17 mouse cellular contexts compared by ENCODE assay signal in genomic region chr7:130407622-130408021, GRCm38 (mm10).
DNase-seq lines count a peak whose midpoint lies in the region; ATAC-seq and TF ChIP-seq lines count a peak whose summit lies in the region.
"Had no signal": no experiment of that assay in that cellular context is flagged by ENCODE, and none has a peak within 500 bp of the region (broad histone marks: within the 10 kb centered on the region; RNA-seq: fewer than 3 reads in every experiment).

No protein-coding gene starts in this region.

- H3K36me3 ChIP-seq in embryonic facial prominence, embryonic 12.5 days: no peaks in the 10 kb centered on the region
- H3K36me3 ChIP-seq in embryonic facial prominence, embryonic 10.5 days (replicated peaks): peaks cover 9% of the 10 kb centered on the region; the same call in 1 of the 2 replicates
- H3K36me3 ChIP-seq in hindbrain, embryonic 16.5 days (ENCODE audit: control insufficient read depth, insufficient read depth, low read length): no peaks in the 10 kb centered on the region
- H3K36me3 ChIP-seq in hindbrain, postnatal 0 days (ENCODE audit: insufficient read depth, low read length): no peaks in the 10 kb centered on the region
- H3K36me3 ChIP-seq in stomach, embryonic 14.5 days (ENCODE audit: control insufficient read depth, insufficient read depth, low read length): no peaks in the 10 kb centered on the region
- H3K36me3 ChIP-seq in stomach, postnatal 0 days (ENCODE audit: control insufficient read depth, insufficient read depth, low read length): no peaks in the 10 kb centered on the region

- H3K9ac ChIP-seq in embryonic facial prominence, embryonic 12.5 days: no peak overlapping the region
- H3K9ac ChIP-seq in hindbrain, embryonic 16.5 days (ENCODE audit: low read depth, low read length): no peak overlapping the region
- H3K9ac ChIP-seq in hindbrain, postnatal 0 days (replicated peaks; ENCODE audit: low read length): no peak overlapping the region
- H3K9ac ChIP-seq in stomach, embryonic 14.5 days (replicated peaks; ENCODE audit: low read depth, low read length): no peak overlapping the region
- no peak overlapping the region for H3K9ac ChIP-seq in stomach, postnatal 0 days (ENCODE audit: low read length)
- H3K9ac ChIP-seq: hindbrain, embryonic 14.5 days; midbrain, embryonic 13.5 days had no signal

- TF ChIP-seq CTCF in hindbrain, postnatal 0 days (IDR thresholded peaks at IDR 0.05; ENCODE audit: low read depth): no peak
- TF ChIP-seq CTCF in stomach, postnatal 0 days (IDR thresholded peaks at IDR 0.05; ENCODE audit: low read depth): no peak

- 84% methylated on average over 10 of the region's 10 CpGs for WGBS in embryonic facial prominence, embryonic 12.5 days
- WGBS in embryonic facial prominence, embryonic 10.5 days: 92% methylated on average over 10 of the region's 10 CpGs
- 94% methylated on average over 10 of the region's 10 CpGs for WGBS in hindbrain, embryonic 16.5 days
- WGBS in hindbrain, postnatal 0 days: 85% methylated on average over 10 of the region's 10 CpGs
- 75% methylated on average over 10 of the region's 10 CpGs for WGBS in stomach, embryonic 14.5 days
- 66% methylated on average over 10 of the region's 10 CpGs for WGBS in stomach, postnatal 0 days

- H3K4me2 ChIP-seq in embryonic facial prominence, embryonic 12.5 days (replicated peaks): no peak overlapping the region
- no peak overlapping the region for H3K4me2 ChIP-seq in hindbrain, embryonic 16.5 days (ENCODE audit: low read length)
- H3K4me2 ChIP-seq in hindbrain, postnatal 0 days (ENCODE audit: low read depth, low read length): no peak overlapping the region
- no peak overlapping the region for H3K4me2 ChIP-seq in stomach, embryonic 14.5 days (replicated peaks; ENCODE audit: low read depth, low read length)
- no peak overlapping the region for H3K4me2 ChIP-seq in stomach, postnatal 0 days (replicated peaks; ENCODE audit: low read depth)
- H3K4me2 ChIP-seq: hindbrain, embryonic 14.5 days; midbrain, embryonic 13.5 days had no signal

- no peak for ATAC-seq in embryonic facial prominence, embryonic 12.5 days (ENCODE audit: insufficient number of reproducible peaks, insufficient read depth, low FRiP score, low TSS enrichment)
- ATAC-seq in hindbrain, embryonic 16.5 days: no peak
- no peak for ATAC-seq in hindbrain, postnatal 0 days
- no peak for ATAC-seq in stomach, embryonic 14.5 days (ENCODE audit: insufficient number of reproducible peaks, insufficient read depth, low FRiP score, low read depth)
- no peak for ATAC-seq in stomach, postnatal 0 days (ENCODE audit: low FRiP score, low TSS enrichment)
- ATAC-seq in CD4-positive, CD25-positive, alpha-beta regulatory T cell, adult 4 months: no peak
- ATAC-seq: midbrain, embryonic 13.5 days had no signal

- peaks cover 8% of the 10 kb centered on the region; the same call in 1 of the 2 replicates for H3K4me1 ChIP-seq in embryonic facial prominence, embryonic 12.5 days
- peaks cover 4% of the 10 kb centered on the region; the same call in 1 of the 2 replicates for H3K4me1 ChIP-seq in embryonic facial prominence, embryonic 10.5 days
- no peaks in the 10 kb centered on the region for H3K4me1 ChIP-seq in hindbrain, embryonic 16.5 days (ENCODE audit: control insufficient read depth, insufficient read depth, low read depth, low read length)
- no peaks in the 10 kb centered on the region for H3K4me1 ChIP-seq in hindbrain, postnatal 0 days (ENCODE audit: insufficient read depth, low read length)
- peaks cover 6% of the 10 kb centered on the region; the same call in 1 of the 2 replicates for H3K4me1 ChIP-seq in stomach, embryonic 14.5 days (ENCODE audit: control insufficient read depth, insufficient read depth, low read length)
- H3K4me1 ChIP-seq in stomach, postnatal 0 days (replicated peaks; ENCODE audit: control insufficient read depth, insufficient read depth): no peaks in the 10 kb centered on the region

- no peaks in the 10 kb centered on the region for H3K9me3 ChIP-seq in embryonic facial prominence, embryonic 12.5 days
- H3K9me3 ChIP-seq in embryonic facial prominence, embryonic 10.5 days: no peaks in the 10 kb centered on the region
- no peaks in the 10 kb centered on the region for H3K9me3 ChIP-seq in hindbrain, embryonic 16.5 days (ENCODE audit: control insufficient read depth, low read length)
- H3K9me3 ChIP-seq in hindbrain, postnatal 0 days (ENCODE audit: low read length): no peaks in the 10 kb centered on the region
- no peaks in the 10 kb centered on the region for H3K9me3 ChIP-seq in stomach, embryonic 14.5 days (ENCODE audit: control insufficient read depth, low read depth, low read length)
- H3K9me3 ChIP-seq in stomach, postnatal 0 days (ENCODE audit: control insufficient read depth, low read length): no peaks in the 10 kb centered on the region
- H3K9me3 ChIP-seq: midbrain, embryonic 13.5 days had no signal

- no peak for TF ChIP-seq EP300 in stomach, postnatal 0 days (optimal IDR thresholded peaks at IDR 0.05)

- H3K4me3 ChIP-seq in embryonic facial prominence, embryonic 12.5 days: no peak overlapping the region
- no peak overlapping the region for H3K4me3 ChIP-seq in embryonic facial prominence, embryonic 10.5 days
- no peak overlapping the region for H3K4me3 ChIP-seq in hindbrain, embryonic 16.5 days (ENCODE audit: low read length)
- no peak overlapping the region for H3K4me3 ChIP-seq in hindbrain, postnatal 0 days (ENCODE audit: low read length)
- no peak overlapping the region for H3K4me3 ChIP-seq in stomach, embryonic 14.5 days (ENCODE audit: low read depth, low read length)
- H3K4me3 ChIP-seq in stomach, postnatal 0 days (ENCODE audit: low read depth, low read length): no peak overlapping the region
- H3K4me3 ChIP-seq: midbrain, embryonic 13.5 days; myocyte had no signal

- no peak for DNase-seq in embryonic facial prominence, embryonic 10.5 days (ENCODE audit: low spot score)
- DNase-seq in hindbrain, postnatal 0 days (ENCODE audit: low spot score): no peak
- DNase-seq in stomach, postnatal 0 days (ENCODE audit: low spot score): no peak
- DNase-seq in thymus, adult 18-20 months: no peak
- DNase-seq: cerebellum, postnatal 14 days; lung, adult 18-20 months; retina, postnatal 1 day; thymus, postnatal 14 days had no signal

- H3K27ac ChIP-seq in embryonic facial prominence, embryonic 12.5 days: peak overlapping the region; percentile 66
- H3K27ac ChIP-seq in embryonic facial prominence, embryonic 10.5 days (replicated peaks): no peak overlapping the region
- 0 out of 2 replicates have a peak overlapping the region, but pooled peaks have one; percentile 5 for H3K27ac ChIP-seq in hindbrain, embryonic 16.5 days (ENCODE audit: low read depth, low read length)
- no peak overlapping the region for H3K27ac ChIP-seq in hindbrain, postnatal 0 days
- peak overlapping the region; percentile 69; the same call in 1 of the 2 replicates for H3K27ac ChIP-seq in stomach, embryonic 14.5 days (ENCODE audit: low read length)
- H3K27ac ChIP-seq in stomach, postnatal 0 days (replicated peaks): no peak overlapping the region
- H3K27ac ChIP-seq: hindbrain, embryonic 14.5 days; macrophage; midbrain, embryonic 13.5 days had no signal

- H3K27me3 ChIP-seq in embryonic facial prominence, embryonic 12.5 days: no peaks in the 10 kb centered on the region
- H3K27me3 ChIP-seq in embryonic facial prominence, embryonic 10.5 days (replicated peaks; ENCODE audit: low read depth, poor library complexity, severe bottlenecking): no peaks in the 10 kb centered on the region
- H3K27me3 ChIP-seq in hindbrain, embryonic 16.5 days (replicated peaks; ENCODE audit: control insufficient read depth, insufficient read depth, low read length): no peaks in the 10 kb centered on the region
- H3K27me3 ChIP-seq in hindbrain, postnatal 0 days (ENCODE audit: insufficient read depth, low read length): no peaks in the 10 kb centered on the region
- no peaks in the 10 kb centered on the region for H3K27me3 ChIP-seq in stomach, embryonic 14.5 days (ENCODE audit: control insufficient read depth, insufficient read depth, low read length)
- no peaks in the 10 kb centered on the region for H3K27me3 ChIP-seq in stomach, postnatal 0 days (ENCODE audit: control insufficient read depth, insufficient read depth, low read length)
- H3K27me3 ChIP-seq: CH12.LX; midbrain, embryonic 13.5 days had no signal

Comparison
In these comparisons a context has a peak if more than half of its experiments do, and no peak if none do; other contexts are left out.
1. H3K27ac ChIP-seq: peak in embryonic facial prominence, embryonic 12.5 days (single experiment), hindbrain, embryonic 16.5 days (single experiment) and stomach, embryonic 14.5 days (single experiment); none in embryonic facial prominence, embryonic 10.5 days (single experiment), hindbrain, postnatal 0 days (single experiment) and stomach, postnatal 0 days (single experiment).